Mouse (Mus musculus) brain, embryonic 14.5 days (tissue): ENCODE data around the gene Upf2. TPM values are rescaled to one million over a fixed set of nuclear protein-coding genes. Genes with fewer than 3 reads are reported as not detected.
"Not testable (repeated sequence)": the region's sequence is repeated elsewhere in the genome, so short reads cannot be mapped to it uniquely, and the experiment has no call there.

Experiments
- DNase-seq: peaks from one replicate; pipeline ENCODE4 v3.0.0-alpha.2; 2011; ENCODE audit warnings: low read depth
- CTCF ChIP-seq: fragments of 200-500 bp; IDR thresholded peaks from 2 replicates; pipeline ENCODE4 v1.5.1; 2012; ENCODE audit warnings: inconsistent platforms, mild to moderate bottlenecking, moderate library complexity, borderline replicate concordance; ENCODE audit not compliant: insufficient read depth, insufficient read length; ENCODE audit errors: extremely low read depth
- POLR2A ChIP-seq: fragments of 200-500 bp; IDR thresholded peaks from 2 replicates; pipeline ENCODE4 v1.6.1; 2012; ENCODE audit warnings: mild to moderate bottlenecking, inconsistent platforms, borderline replicate concordance; ENCODE audit not compliant: poor library complexity, insufficient read depth, insufficient read length, severe bottlenecking; ENCODE audit errors: extremely low read depth
- polyA plus RNA-seq: library from polyadenylated mRNA; depleted of rRNA; stranded (reverse); fragments of >200 nt; gene quantifications from 2 replicates; pipeline ENCODE4 v1.2.3, GENCODE M21; 2012

Upf2 gene
- polyA plus RNA-seq, 1 experiment: 16.6 TPM

- TF ChIP-seq CTCF: no peak
- TF ChIP-seq POLR2A: no peak
- peak; percentile 35 for DNase-seq
These were observed 123.7 kb downstream of the Upf2 start for GRCm38 (mm10) chr2:6074891-6075529.

- TF ChIP-seq POLR2A (no peak), CTCF (no peak)
- DNase-seq: peak; percentile 7
These were observed 124.2 kb downstream of the Upf2 start for GRCm38 (mm10) chr2:6075530-6075896.

- no peak for DNase-seq
- TF ChIP-seq POLR2A (no peak), CTCF (no peak)
These were observed 128.8 kb downstream of the Upf2 start for GRCm38 (mm10) chr2:6080037-6080436.

GRCm38 (mm10) chr2:6081108-6081507 lies 129.8 kb downstream of the Upf2 start:
- no peak for DNase-seq
- TF ChIP-seq POLR2A: no peak
- no peak for TF ChIP-seq CTCF

- TF ChIP-seq CTCF (no peak), POLR2A (no peak)
- no peak for DNase-seq
These were observed 131.3 kb downstream of the Upf2 start for GRCm38 (mm10) chr2:6082615-6083014.

- TF ChIP-seq POLR2A (no peak), CTCF (no peak)
- DNase-seq: no peak
These were observed 132.4 kb downstream of the Upf2 start for GRCm38 (mm10) chr2:6083696-6084095.

- TF ChIP-seq CTCF: no peak
- TF ChIP-seq POLR2A: no peak
- DNase-seq: no peak
These were observed 134.6 kb downstream of the Upf2 start for GRCm38 (mm10) chr2:6085622-6086530.

- DNase-seq: no peak
- TF ChIP-seq POLR2A (no peak), CTCF (no peak)
These were observed 135.9 kb downstream of the Upf2 start for GRCm38 (mm10) chr2:6087151-6087550.

- not testable (repeated sequence) for DNase-seq
These were observed 138.7 kb downstream of the Upf2 start for GRCm38 (mm10) chr2:6089941-6090340.

GRCm38 (mm10) chr2:6097113-6097716 lies 145.9 kb downstream of the Upf2 start:
- no peak for DNase-seq
- TF ChIP-seq POLR2A: no peak
- no peak for TF ChIP-seq CTCF

- no peak for DNase-seq
- TF ChIP-seq CTCF: no peak
- no peak for TF ChIP-seq POLR2A
These were observed 147.7 kb downstream of the Upf2 start for GRCm38 (mm10) chr2:6098924-6099323.

GRCm38 (mm10) chr2:6099443-6099842 lies 148.2 kb downstream of the Upf2 start:
- DNase-seq: no peak
- TF ChIP-seq POLR2A: no peak
- no peak for TF ChIP-seq CTCF

GRCm38 (mm10) chr2:6100027-6100749 lies 148.9 kb downstream of the Upf2 start:
- peak; percentile 60 for DNase-seq
- TF ChIP-seq POLR2A (no peak), CTCF (no peak)
